Mouse (Mus musculus) stomach, embryonic 16.5 days (tissue): ENCODE measurements around the gene Gsdma2. TPM values are rescaled to one million over a fixed set of nuclear protein-coding genes. Genes with fewer than 3 reads are reported as not detected.

Source experiments
- ATAC-seq: fragments of 200-750 bp; cut with Nextera tagmentation; 2 replicates; pipeline ENCODE4 v1.8.0; 2017; ENCODE audit warnings: moderate number of reproducible peaks, moderate TSS enrichment; ENCODE audit not compliant: insufficient read depth, low FRiP score
- H3K27ac ChIP-seq: fragments of 300-500 bp; sonication (generic); 2 replicates; pipeline ENCODE4 v1.5.1; 2014; ENCODE audit warnings: low read length
- H3K27me3 ChIP-seq: fragments of 300-500 bp; sonication (generic); 2 replicates; pipeline ENCODE4 v1.6.1; 2014; ENCODE audit warnings: low read length, control low read depth, mixed read lengths; ENCODE audit not compliant: control insufficient read depth, insufficient read depth
- H3K36me3 ChIP-seq: fragments of 300-500 bp; sonication (generic); 2 replicates; pipeline ENCODE4 v1.6.1; 2014; ENCODE audit warnings: low read length; ENCODE audit not compliant: control insufficient read depth, insufficient read depth
- H3K4me1 ChIP-seq: fragments of 300-500 bp; sonication (generic); 2 replicates; pipeline ENCODE4 v1.6.1; 2014; ENCODE audit warnings: low read length, control low read depth, mixed read lengths; ENCODE audit not compliant: control insufficient read depth, insufficient read depth
- H3K4me2 ChIP-seq: fragments of 300-500 bp; sonication (generic); 2 replicates; pipeline ENCODE4 v1.6.1; 2014; ENCODE audit warnings: low read depth, low read length, mixed read lengths
- H3K4me3 ChIP-seq: fragments of 300-500 bp; sonication (generic); replicated peaks from 2 replicates; pipeline ENCODE4 v1.5.1; 2014; ENCODE audit warnings: mild to moderate bottlenecking, low read length
- H3K9ac ChIP-seq: fragments of 300-500 bp; sonication (generic); 2 replicates; pipeline ENCODE4 v1.6.1; 2014; ENCODE audit warnings: low read length
- H3K9me3 ChIP-seq: fragments of 300-500 bp; sonication (generic); replicated peaks from 2 replicates; pipeline ENCODE4 v1.6.1; 2016; ENCODE audit warnings: low read length, control low read depth; ENCODE audit not compliant: control insufficient read depth
- WGBS: fragments of 180-500 bp; shearing (Covaris S2); extraction: QIAGEN DNeasy Blood & Tissue Kit; methylation state at CpG from one replicate; pipeline ENCODE4 v1.1.7; 2014; 5-methylcytosine and 5-hydroxymethylcytosine counted together
- polyA plus RNA-seq: library from polyadenylated mRNA; unstranded; fragments of >200 nt; fragmentation: Nextera tagmentation; extraction: Ambion mirVana; gene quantifications from 2 replicates; pipeline ENCODE4 v1.2.1, GENCODE M21; 2015

The Gsdma2 gene
- polyA plus RNA-seq, 1 experiment from 2014 or later: 0.45 TPM

- Histone ChIP-seq H3K36me3 (peaks cover 46% of the 10 kb centered on the region), H3K4me1 (peaks cover 9% of the 10 kb centered on the region), H3K27ac (no peak overlapping the region), H3K9me3 (no peaks in the 10 kb centered on the region), H3K4me2 (no peak overlapping the region), H3K4me3 (no peak overlapping the region), H3K27me3 (no peaks in the 10 kb centered on the region), H3K9ac (no peak overlapping the region)
- 0 out of 2 replicates have a peak, but pooled peaks have one; percentile 41 for ATAC-seq
- WGBS: 78% methylated on average over 8 of the region's 8 CpGs
Measured at GRCm38 (mm10) chr11:98688009-98688408, 41.5 kb downstream of the Gsdma2 start.

DNA sequence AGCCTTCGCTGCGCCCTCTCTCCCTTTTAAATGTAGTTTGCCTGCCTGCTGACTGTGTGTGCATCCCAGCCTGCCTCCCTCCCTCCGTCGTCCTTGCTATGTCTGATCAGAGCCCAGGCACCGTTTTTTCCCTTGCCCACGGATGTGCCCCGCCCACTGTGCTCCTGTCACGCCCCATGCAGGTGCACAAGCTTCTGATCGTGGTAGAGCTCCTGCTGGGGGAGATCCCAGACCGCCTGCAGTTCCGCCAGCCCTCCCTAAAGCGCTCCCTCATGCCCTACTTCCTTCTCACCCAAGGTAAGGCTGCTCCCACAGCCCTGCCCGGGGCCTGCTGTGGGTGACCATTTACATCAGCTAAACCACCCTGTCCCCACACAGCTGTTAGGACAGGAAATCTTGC, 46.6 kb downstream of the Gsdma2 start:
- WGBS: 65% methylated on average over 13 of the region's 13 CpGs
- Histone ChIP-seq H3K9ac (no peak overlapping the region), H3K4me2 (no peak overlapping the region), H3K4me3 (no peak overlapping the region), H3K4me1 (no peaks in the 10 kb centered on the region), H3K27ac (no peak overlapping the region), H3K36me3 (peaks cover 49% of the 10 kb centered on the region), H3K9me3 (no peaks in the 10 kb centered on the region), H3K27me3 (no peaks in the 10 kb centered on the region)
- ATAC-seq: no peak

GRCm38 (mm10) chr11:98693746-98694145, 47.2 kb downstream of the Gsdma2 start:
- H3K4me1 ChIP-seq: no peaks in the 10 kb centered on the region
- H3K27ac ChIP-seq: no peak overlapping the region
- H3K36me3 ChIP-seq: peaks cover 49% of the 10 kb centered on the region
- no peak overlapping the region for H3K9ac ChIP-seq
- H3K27me3 ChIP-seq: no peaks in the 10 kb centered on the region
- WGBS: 89% methylated on average over 9 of the region's 9 CpGs
- H3K4me3 ChIP-seq: no peak overlapping the region
- no peaks in the 10 kb centered on the region for H3K9me3 ChIP-seq
- no peak overlapping the region for H3K4me2 ChIP-seq
- ATAC-seq: no peak

- no peak for ATAC-seq
Measured at GRCm38 (mm10) chr11:98694301-98694700, 47.7 kb downstream of the Gsdma2 start.

DNA sequence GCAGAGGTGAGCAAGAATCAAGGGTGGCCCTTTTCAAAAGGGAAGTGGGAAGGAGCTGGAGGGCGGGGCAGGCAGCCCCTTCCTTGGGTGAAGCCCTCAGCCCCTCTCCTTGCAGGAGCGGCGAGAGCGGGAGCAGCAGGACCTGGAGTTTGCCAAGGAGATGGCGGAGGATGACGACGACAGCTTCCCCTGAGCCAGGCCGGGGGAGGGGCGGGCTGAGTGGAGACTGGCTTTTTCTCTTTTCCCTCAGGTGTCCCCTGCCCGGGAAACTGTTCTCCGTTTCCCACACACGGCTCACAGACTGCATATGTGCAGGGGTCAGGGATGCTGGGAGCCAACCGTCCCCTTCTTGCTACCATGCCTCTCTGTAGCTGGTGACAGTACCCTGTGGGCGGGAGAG, 48.8 kb downstream of the Gsdma2 start:
- Histone ChIP-seq H3K4me1 (no peaks in the 10 kb centered on the region), H3K27ac (no peak overlapping the region), H3K4me2 (no peak overlapping the region), H3K27me3 (no peaks in the 10 kb centered on the region), H3K4me3 (no peak overlapping the region), H3K9ac (no peak overlapping the region), H3K9me3 (no peaks in the 10 kb centered on the region), H3K36me3 (peaks cover 40% of the 10 kb centered on the region)
- 68% methylated on average over 14 of the region's 14 CpGs for WGBS
- no peak for ATAC-seq

More at GRCm38 (mm10) chr11:98694301-98694700, 47.7 kb downstream of the Gsdma2 start:
- Histone ChIP-seq H3K9me3 (no peaks in the 10 kb centered on the region), H3K4me2 (no peak overlapping the region), H3K9ac (no peak overlapping the region), H3K27me3 (no peaks in the 10 kb centered on the region), H3K27ac (no peak overlapping the region), H3K4me1 (no peaks in the 10 kb centered on the region), H3K4me3 (no peak overlapping the region), H3K36me3 (peaks cover 49% of the 10 kb centered on the region)
- 78% methylated on average over 9 of the region's 9 CpGs for WGBS

- Histone ChIP-seq H3K9me3 (no peaks in the 10 kb centered on the region), H3K4me2 (no peak overlapping the region), H3K36me3 (peaks cover 27% of the 10 kb centered on the region), H3K4me3 (no peak overlapping the region), H3K27ac (no peak overlapping the region), H3K9ac (no peak overlapping the region), H3K27me3 (no peaks in the 10 kb centered on the region), H3K4me1 (no peaks in the 10 kb centered on the region)
- 78% methylated on average over 14 of the region's 14 CpGs for WGBS
- ATAC-seq: no peak
Measured at GRCm38 (mm10) chr11:98696454-98697216, 50.1 kb downstream of the Gsdma2 start.

DNA sequence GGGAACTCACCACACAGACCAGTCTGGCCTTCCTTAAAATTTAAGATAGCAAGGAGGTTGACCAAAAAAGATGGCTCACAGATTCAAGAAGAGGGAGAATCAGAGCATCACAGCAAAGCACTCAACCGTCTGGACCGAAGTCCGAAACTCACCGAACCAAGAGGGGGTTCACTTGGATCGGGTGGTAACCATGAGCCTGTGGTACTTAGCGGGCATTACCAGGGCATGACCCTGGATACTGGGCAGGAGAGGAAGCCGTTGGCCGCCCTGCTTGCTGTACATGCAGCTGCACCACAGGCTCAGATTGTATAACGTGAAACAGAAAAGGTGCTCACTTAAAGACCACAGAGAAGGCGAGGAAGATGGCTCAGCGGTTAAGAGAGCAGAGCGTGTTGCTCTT, 50.7 kb downstream of the Gsdma2 start:
- no peak for ATAC-seq
- no peak overlapping the region for H3K27ac ChIP-seq
- H3K27me3 ChIP-seq: no peaks in the 10 kb centered on the region
- H3K9me3 ChIP-seq: no peaks in the 10 kb centered on the region
- whole genome bisulfite sequencing: 89% methylated on average over 12 of the region's 12 CpGs
- H3K36me3 ChIP-seq: peaks cover 22% of the 10 kb centered on the region
- H3K4me2 ChIP-seq: no peak overlapping the region
- no peak overlapping the region for H3K9ac ChIP-seq
- H3K4me3 ChIP-seq: no peak overlapping the region
- H3K4me1 ChIP-seq: no peaks in the 10 kb centered on the region

- no peak for ATAC-seq
- no peak overlapping the region for H3K27ac ChIP-seq
- no peak overlapping the region for H3K4me2 ChIP-seq
- peaks cover 9% of the 10 kb centered on the region for H3K36me3 ChIP-seq
- no peaks in the 10 kb centered on the region for H3K4me1 ChIP-seq
- 82% methylated on average over 16 of the region's 16 CpGs for WGBS
- H3K4me3 ChIP-seq: no peak overlapping the region
- no peaks in the 10 kb centered on the region for H3K27me3 ChIP-seq
- H3K9ac ChIP-seq: no peak overlapping the region
- no peaks in the 10 kb centered on the region for H3K9me3 ChIP-seq
Measured at GRCm38 (mm10) chr11:98698849-98699640, 52.5 kb downstream of the Gsdma2 start.

DNA sequence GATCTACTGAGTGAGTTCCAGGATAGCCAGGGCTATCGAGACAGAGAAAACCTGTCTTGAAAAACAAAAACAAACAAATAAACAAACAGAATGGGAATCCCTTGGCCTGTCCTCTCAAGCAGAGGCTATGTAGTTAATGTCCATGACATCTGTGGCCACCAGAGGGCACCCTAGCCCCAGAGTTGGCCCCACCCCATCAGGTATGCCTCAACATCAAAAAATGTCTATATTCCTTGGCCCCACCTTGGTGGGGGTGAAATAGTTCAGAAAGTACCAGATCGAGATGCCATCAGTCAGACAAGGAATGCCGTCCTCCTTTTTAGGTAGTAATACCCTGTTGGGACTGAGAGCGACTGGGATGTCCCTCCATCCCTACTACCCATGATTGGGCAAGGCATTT, 53.4 kb downstream of the Gsdma2 start:
- Histone ChIP-seq H3K4me3 (no peak overlapping the region), H3K4me2 (no peak overlapping the region), H3K4me1 (no peaks in the 10 kb centered on the region), H3K9me3 (no peaks in the 10 kb centered on the region), H3K9ac (no peak overlapping the region), H3K27ac (no peak overlapping the region), H3K36me3 (0 out of 2 replicates have a peak, but pooled peaks cover 5% of the 10 kb centered on the region), H3K27me3 (no peaks in the 10 kb centered on the region)
- WGBS: 28% methylated on average over 4 of the region's 4 CpGs
- peak; percentile 56; the same call in 1 of the 2 replicates for ATAC-seq
